20 mouse cellular contexts compared by ENCODE assay signal in genomic region chr7:73428525-73428924, GRCm38 (mm10).
"Had no signal": no experiment of that assay in that cellular context is flagged by ENCODE, and none has a peak within 500 bp of the region (broad histone marks: within the 10 kb centered on the region; RNA-seq: fewer than 3 reads in every experiment).

No protein-coding gene starts in this region.

- H3K4me2 ChIP-seq: lung, embryonic 14.5 days; midbrain, embryonic 12.5 days; neural tube, embryonic 13.5 days; neural tube, embryonic 15.5 days had no signal

- H3K27ac ChIP-seq: midbrain, embryonic 10.5 days; midbrain, embryonic 12.5 days; neural tube, embryonic 13.5 days; neural tube, embryonic 15.5 days had no signal

- H3K9ac ChIP-seq: lung, embryonic 14.5 days; midbrain, embryonic 12.5 days; neural tube, embryonic 13.5 days; neural tube, embryonic 15.5 days had no signal

- H3K27me3 ChIP-seq: megakaryocyte, embryonic 14.5 days; midbrain, embryonic 12.5 days; neural tube, embryonic 13.5 days; neural tube, embryonic 15.5 days had no signal

- ATAC-seq: midbrain, embryonic 16.5 days had no signal

- H3K4me3 ChIP-seq: megakaryocyte, embryonic 14.5 days; midbrain, embryonic 10.5 days; midbrain, embryonic 12.5 days; myocyte; neural tube, embryonic 13.5 days; neural tube, embryonic 15.5 days had no signal

- H3K9me3 ChIP-seq: megakaryocyte, embryonic 14.5 days; midbrain, embryonic 10.5 days; midbrain, embryonic 12.5 days; neural tube, embryonic 13.5 days; neural tube, embryonic 15.5 days had no signal

- DNase-seq: lung, adult 18-20 months; lung, embryonic 14.5 days; lung, postnatal 10 days; lung, postnatal 4 days; midbrain, embryonic 14.5 days; retina, postnatal 1 day; right cerebral cortex, adult 18-20 months; right cerebral cortex, postnatal 25 days; right cerebral cortex, postnatal 4 days; spleen, adult 18-20 months; thymus, adult 18-20 months; thymus, postnatal 14 days; thymus, postnatal 36 days had no signal
